Mouse (Mus musculus): ENCODE results near the gene Apoc1.

Apoc1 gene

GRCm38 (mm10) chr7:19697949-19698906 lies 5.8 kb upstream of the Apoc1 start:
- peak; percentile 28; the same call in 1 of the 2 replicates for TF ChIP-seq GATA4 (IDR thresholded peaks at IDR 0.05; ENCODE audit: insufficient replicate concordance, low read length)

GRCm38 (mm10) chr7:19696336-19696873 lies 3.9 kb upstream of the Apoc1 start:
- TF ChIP-seq GATA4 (IDR thresholded peaks at IDR 0.05; ENCODE audit: insufficient replicate concordance, low read length): no peak

- TF ChIP-seq GATA4 (IDR thresholded peaks at IDR 0.05; ENCODE audit: insufficient replicate concordance, low read length): no peak
Measured at GRCm38 (mm10) chr7:19695881-19696280, 3.4 kb upstream of the Apoc1 start.

- peak; percentile 88 for TF ChIP-seq GATA4 (IDR thresholded peaks at IDR 0.05; ENCODE audit: insufficient replicate concordance, low read length)
Measured at GRCm38 (mm10) chr7:19695213-19695594, 2.7 kb upstream of the Apoc1 start.

- TF ChIP-seq GATA4 (IDR thresholded peaks at IDR 0.05; ENCODE audit: insufficient replicate concordance, low read length): no peak
Measured at GRCm38 (mm10) chr7:19694336-19695212, 2.1 kb upstream of the Apoc1 start.

GRCm38 (mm10) chr7:19693421-19693820 lies 961 bp upstream of the Apoc1 start:
- TF ChIP-seq GATA4 (IDR thresholded peaks at IDR 0.05; ENCODE audit: insufficient replicate concordance, low read length): no peak

GRCm38 (mm10) chr7:19691434-19691833 lies 1.0 kb downstream of the Apoc1 start:
- TF ChIP-seq GATA4 (IDR thresholded peaks at IDR 0.05; ENCODE audit: insufficient replicate concordance, low read length): no peak

GRCm38 (mm10) chr7:19690845-19691244 lies 1.6 kb downstream of the Apoc1 start:
- peak; percentile 82; the same call in 1 of the 2 replicates for TF ChIP-seq GATA4 (IDR thresholded peaks at IDR 0.05; ENCODE audit: insufficient replicate concordance, low read length)

GRCm38 (mm10) chr7:19688611-19689010 lies 3.8 kb downstream of the Apoc1 start:
- no peak for TF ChIP-seq GATA4 (IDR thresholded peaks at IDR 0.05; ENCODE audit: insufficient replicate concordance, low read length)

- no peak for TF ChIP-seq GATA4 (IDR thresholded peaks at IDR 0.05; ENCODE audit: insufficient replicate concordance, low read length)
Measured at GRCm38 (mm10) chr7:19688101-19688500, 4.4 kb downstream of the Apoc1 start.

- TF ChIP-seq GATA4 (IDR thresholded peaks at IDR 0.05; ENCODE audit: insufficient replicate concordance, low read length): no peak
Measured at GRCm38 (mm10) chr7:19686521-19686920, 5.9 kb downstream of the Apoc1 start.

- no peak for TF ChIP-seq GATA4 (IDR thresholded peaks at IDR 0.05; ENCODE audit: insufficient replicate concordance, low read length)
Measured at GRCm38 (mm10) chr7:19685374-19685773, 7.1 kb downstream of the Apoc1 start.

- no peak for TF ChIP-seq GATA4 (IDR thresholded peaks at IDR 0.05; ENCODE audit: insufficient replicate concordance, low read length)
Measured at GRCm38 (mm10) chr7:19683771-19684201, 8.7 kb downstream of the Apoc1 start.

- no peak for TF ChIP-seq GATA4 (IDR thresholded peaks at IDR 0.05; ENCODE audit: insufficient replicate concordance, low read length)
Measured at GRCm38 (mm10) chr7:19682979-19683378, 9.5 kb downstream of the Apoc1 start.

- peak; percentile 18; the same call in 1 of the 2 replicates for TF ChIP-seq GATA4 (IDR thresholded peaks at IDR 0.05; ENCODE audit: insufficient replicate concordance, low read length)
Measured at GRCm38 (mm10) chr7:19681202-19681694, 11.2 kb downstream of the Apoc1 start, which contains the start of the genes Gm44805 and Apoc4. TSS of gene Gm44805 (minus strand) at chr7:19681423. TSS of gene Apoc4 (minus strand) at chr7:19681479.
